Mouse (Mus musculus) macrophage (primary cell): ENCODE results near the gene Exo5. TPM values are rescaled to one million over a fixed set of nuclear protein-coding genes. Genes with fewer than 3 reads are reported as not detected.

ENCODE experiments used
- H3K27ac ChIP-seq: fragments of 350-480 bp; formaldehyde crosslinking; 2 replicates; pipeline ENCODE4 v1.9.0; 2021
- H3K36me3 ChIP-seq: fragments of 350-480 bp; formaldehyde crosslinking; 2 replicates; pipeline ENCODE4 v1.9.0; 2021; ENCODE audit errors: inconsistent target
- H3K4me3 ChIP-seq: fragments of 350-480 bp; formaldehyde crosslinking; 2 replicates; pipeline ENCODE4 v1.9.0; 2021; ENCODE audit errors: inconsistent target
- H3K79me2 ChIP-seq: fragments of 350-480 bp; formaldehyde crosslinking; 2 replicates; pipeline ENCODE4 v1.9.0; 2021; ENCODE audit errors: inconsistent target
- WGBS: methylation state at CpG from one replicate; pipeline ENCODE4 v1.1.7; 2026; ENCODE audit warnings: inconsistent platforms; ENCODE audit not compliant: missing documents; 5-methylcytosine and 5-hydroxymethylcytosine counted together
- polyA plus RNA-seq: library from polyadenylated mRNA; stranded (reverse); fragments of 250-400 nt; gene quantifications from 3 replicates; pipeline ENCODE4 v1.2.4, GENCODE M21; 2018; ENCODE audit warnings: inconsistent platforms

Gene Exo5
- polyA plus RNA-seq, 1 experiment from 2014 or later, result 14.3 TPM

- H3K79me2 ChIP-seq, result peaks cover 29% of the 10 kb centered on the region
- peaks cover 9% of the 10 kb centered on the region; the same call in 1 of the 2 replicates for H3K36me3 ChIP-seq
- H3K4me3 ChIP-seq, result peak overlapping the region; percentile 75
- H3K27ac ChIP-seq, result peak overlapping the region; percentile 84
- 15% methylated on average over 3 of the region's 3 CpGs for WGBS
These were observed 569 bp upstream of the Exo5 start for GRCm38 (mm10) chr4:120925386-120925785.

- H3K4me3 ChIP-seq, result no peak overlapping the region
- WGBS, result 97% methylated on average over 8 of the region's 8 CpGs
- peaks cover 9% of the 10 kb centered on the region; the same call in 1 of the 2 replicates for H3K36me3 ChIP-seq
- H3K79me2 ChIP-seq, result peaks cover 29% of the 10 kb centered on the region
- H3K27ac ChIP-seq, result no peak overlapping the region
These were observed 3.4 kb downstream of the Exo5 start for GRCm38 (mm10) chr4:120921461-120921860.

- H3K4me3 ChIP-seq, result no peak overlapping the region
- no peaks in the 10 kb centered on the region for H3K36me3 ChIP-seq
- no peaks in the 10 kb centered on the region for H3K79me2 ChIP-seq
- 10% methylated on average over 4 of the region's 4 CpGs for WGBS
- H3K27ac ChIP-seq, result no peak overlapping the region
These were observed 10.3 kb downstream of the Exo5 start for GRCm38 (mm10) chr4:120914501-120914900.

- Histone ChIP-seq H3K79me2 (no peaks in the 10 kb centered on the region), H3K36me3 (no peaks in the 10 kb centered on the region), H3K27ac (no peak overlapping the region), H3K4me3 (no peak overlapping the region)
- 14% methylated on average over 1 of the region's 1 CpGs for WGBS
These were observed 11.0 kb downstream of the Exo5 start for GRCm38 (mm10) chr4:120913861-120914260.

GRCm38 (mm10) chr4:120913443-120913842, 11.4 kb downstream of the Exo5 start:
- no peak overlapping the region for H3K4me3 ChIP-seq
- H3K36me3 ChIP-seq, result no peaks in the 10 kb centered on the region
- 88% methylated on average over 7 of the region's 8 CpGs for WGBS

GRCm38 (mm10) chr4:120912866-120913265, 12.0 kb downstream of the Exo5 start:
- Histone ChIP-seq H3K4me3 (no peak overlapping the region), H3K79me2 (no peaks in the 10 kb centered on the region), H3K36me3 (no peaks in the 10 kb centered on the region), H3K27ac (no peak overlapping the region)
- 77% methylated on average over 4 of the region's 4 CpGs for WGBS

More at GRCm38 (mm10) chr4:120913443-120913842, 11.4 kb downstream of the Exo5 start:
- H3K27ac ChIP-seq, result no peak overlapping the region
- no peaks in the 10 kb centered on the region for H3K79me2 ChIP-seq

- H3K27ac ChIP-seq, result no peak overlapping the region
- no peaks in the 10 kb centered on the region for H3K79me2 ChIP-seq
- no peaks in the 10 kb centered on the region for H3K36me3 ChIP-seq
- 93% methylated on average over 6 of the region's 6 CpGs for WGBS
- no peak overlapping the region for H3K4me3 ChIP-seq
These were observed 13.7 kb downstream of the Exo5 start for GRCm38 (mm10) chr4:120911086-120911485.

- H3K4me3 ChIP-seq, result no peak overlapping the region
- no peak overlapping the region for H3K27ac ChIP-seq
- no peaks in the 10 kb centered on the region for H3K79me2 ChIP-seq
- 26% methylated on average over 15 of the region's 15 CpGs for whole genome bisulfite sequencing
- H3K36me3 ChIP-seq, result no peaks in the 10 kb centered on the region
These were observed 15.2 kb downstream of the Exo5 start for GRCm38 (mm10) chr4:120909558-120910150.

GRCm38 (mm10) chr4:120905644-120906043, 19.2 kb downstream of the Exo5 start:
- 57% methylated on average over 5 of the region's 5 CpGs for WGBS
- no peaks in the 10 kb centered on the region for H3K79me2 ChIP-seq
- no peak overlapping the region for H3K4me3 ChIP-seq
- no peaks in the 10 kb centered on the region for H3K36me3 ChIP-seq
- no peak overlapping the region for H3K27ac ChIP-seq

- whole genome bisulfite sequencing, result 21% methylated on average over 4 of the region's 4 CpGs
- Histone ChIP-seq H3K36me3 (no peaks in the 10 kb centered on the region), H3K27ac (no peak overlapping the region), H3K4me3 (no peak overlapping the region), H3K79me2 (no peaks in the 10 kb centered on the region)
These were observed 20.3 kb downstream of the Exo5 start for GRCm38 (mm10) chr4:120904533-120904932.

GRCm38 (mm10) chr4:120895810-120896584, 28.8 kb downstream of the Exo5 start:
- Histone ChIP-seq H3K79me2 (no peaks in the 10 kb centered on the region), H3K36me3 (no peaks in the 10 kb centered on the region), H3K4me3 (no peak overlapping the region), H3K27ac (no peak overlapping the region)
- 84% methylated on average over 7 of the region's 7 CpGs for WGBS

GRCm38 (mm10) chr4:120895226-120895625, 29.6 kb downstream of the Exo5 start:
- Histone ChIP-seq H3K79me2 (no peaks in the 10 kb centered on the region), H3K4me3 (no peak overlapping the region), H3K27ac (no peak overlapping the region), H3K36me3 (no peaks in the 10 kb centered on the region)
- WGBS, result 89% methylated on average over 7 of the region's 7 CpGs

GRCm38 (mm10) chr4:120894584-120894983, 30.2 kb downstream of the Exo5 start:
- H3K36me3 ChIP-seq, result no peaks in the 10 kb centered on the region
- H3K27ac ChIP-seq, result no peak overlapping the region
- WGBS, result 84% methylated on average over 11 of the region's 11 CpGs
- no peaks in the 10 kb centered on the region for H3K79me2 ChIP-seq
- H3K4me3 ChIP-seq, result no peak overlapping the region

GRCm38 (mm10) chr4:120893656-120894401, 31.0 kb downstream of the Exo5 start:
- no peaks in the 10 kb centered on the region for H3K79me2 ChIP-seq
- H3K4me3 ChIP-seq, result no peak overlapping the region
- H3K27ac ChIP-seq, result no peak overlapping the region
- WGBS, result 87% methylated on average over 11 of the region's 11 CpGs
- no peaks in the 10 kb centered on the region for H3K36me3 ChIP-seq

- Histone ChIP-seq H3K79me2 (no peaks in the 10 kb centered on the region), H3K27ac (no peak overlapping the region), H3K4me3 (no peak overlapping the region), H3K36me3 (no peaks in the 10 kb centered on the region)
- 44% methylated on average over 1 of the region's 1 CpGs for WGBS
These were observed 32.3 kb downstream of the Exo5 start for GRCm38 (mm10) chr4:120892516-120892915.
